Mouse (Mus musculus) limb, embryonic 15.5 days (tissue): ENCODE measurements around the gene Rsph1. TPM values are rescaled to one million over a fixed set of nuclear protein-coding genes. Genes with fewer than 3 reads are reported as not detected.

Source experiments
- ATAC-seq: fragments of 200-750 bp; cut with Nextera tagmentation; 2 replicates; pipeline ENCODE4 v1.8.0; 2017; ENCODE audit warnings: low read depth, moderate TSS enrichment; ENCODE audit not compliant: insufficient number of reproducible peaks, low FRiP score, low TSS enrichment
- H3K27ac ChIP-seq: fragments of 300-500 bp; sonication (generic); 2 replicates; pipeline ENCODE4 v1.5.1; 2015; ENCODE audit warnings: moderate library complexity, mild to moderate bottlenecking, inconsistent platforms
- H3K27me3 ChIP-seq: fragments of 300-500 bp; sonication (generic); 2 replicates; pipeline ENCODE4 v1.6.1; 2015; ENCODE audit warnings: inconsistent platforms
- H3K36me3 ChIP-seq: fragments of 300-500 bp; sonication (generic); 2 replicates; pipeline ENCODE4 v1.6.1; 2015; ENCODE audit warnings: inconsistent platforms
- H3K4me1 ChIP-seq: fragments of 300-500 bp; sonication (generic); 2 replicates; pipeline ENCODE4 v1.6.1; 2015; ENCODE audit warnings: inconsistent platforms
- H3K4me2 ChIP-seq: fragments of 300-500 bp; sonication (generic); 2 replicates; pipeline ENCODE4 v1.6.1; 2015; ENCODE audit warnings: mild to moderate bottlenecking, inconsistent platforms
- H3K4me3 ChIP-seq: fragments of 300-500 bp; sonication (generic); 2 replicates; pipeline ENCODE4 v1.5.1; 2015; ENCODE audit warnings: mild to moderate bottlenecking, inconsistent platforms
- H3K9ac ChIP-seq: fragments of 300-500 bp; sonication (generic); 2 replicates; pipeline ENCODE4 v1.6.1; 2015; ENCODE audit warnings: inconsistent platforms
- H3K9me3 ChIP-seq: fragments of 300-500 bp; sonication (generic); 2 replicates; pipeline ENCODE4 v1.6.1; 2016; ENCODE audit warnings: inconsistent platforms
- WGBS: fragments of 180-500 bp; shearing (Covaris S2); methylation state at CpG from one replicate; pipeline ENCODE4 v1.1.7; 2015; 5-methylcytosine and 5-hydroxymethylcytosine counted together
- polyA plus RNA-seq: library from polyadenylated mRNA; unstranded; fragments of >200 nt; fragmentation: Nextera tagmentation; extraction: Ambion mirVana; gene quantifications from 2 replicates; pipeline ENCODE4 v1.2.1, GENCODE M21; 2015

Gene Rsph1
- polyA plus RNA-seq, 1 experiment from 2014 or later = 0.70 TPM

DNA sequence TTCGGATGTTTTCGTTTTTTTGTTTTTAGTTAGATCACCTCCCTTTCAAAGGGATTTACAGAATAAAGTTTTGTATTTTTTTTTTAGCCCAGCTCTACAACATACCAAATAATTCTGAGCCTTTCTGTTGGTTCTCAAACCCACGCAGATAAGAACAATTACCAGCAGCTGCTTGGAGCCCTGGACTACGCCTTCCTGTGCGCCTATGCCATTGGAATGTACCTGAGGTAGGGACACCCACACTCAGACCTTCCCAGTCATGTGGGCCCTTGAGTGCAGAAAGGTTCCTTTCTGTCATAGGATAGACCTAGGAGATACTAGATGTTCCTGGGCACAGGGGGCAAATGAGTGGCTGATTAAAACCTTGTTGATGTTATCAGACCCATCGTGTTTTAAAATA lies 38.8 kb upstream of the Rsph1 start:
- Histone ChIP-seq H3K4me3 (no peak overlapping the region), H3K4me2 (no peak overlapping the region), H3K27me3 (no peaks in the 10 kb centered on the region), H3K9ac (no peak overlapping the region), H3K9me3 (no peaks in the 10 kb centered on the region), H3K4me1 (0 out of 2 replicates have a peak, but pooled peaks cover 3% of the 10 kb centered on the region), H3K36me3 (no peaks in the 10 kb centered on the region), H3K27ac (no peak overlapping the region)
- no peak for ATAC-seq
- 75% methylated on average over 6 of the region's 6 CpGs for WGBS

GRCm38 (mm10) chr17:31315046-31315792 lies 38.0 kb upstream of the Rsph1 start:
- no peaks in the 10 kb centered on the region for H3K9me3 ChIP-seq
- H3K9ac ChIP-seq = no peak overlapping the region
- H3K4me2 ChIP-seq = no peak overlapping the region
- H3K27ac ChIP-seq = no peak overlapping the region
- H3K36me3 ChIP-seq = no peaks in the 10 kb centered on the region
- no peak overlapping the region for H3K4me3 ChIP-seq
- 53% methylated on average over 13 of the region's 13 CpGs for WGBS
- 0 out of 2 replicates have a peak, but pooled peaks cover 3% of the 10 kb centered on the region for H3K4me1 ChIP-seq
- no peaks in the 10 kb centered on the region for H3K27me3 ChIP-seq
- no peak for ATAC-seq

GRCm38 (mm10) chr17:31312648-31313047 lies 35.5 kb upstream of the Rsph1 start:
- H3K27ac ChIP-seq = no peak overlapping the region
- no peaks in the 10 kb centered on the region for H3K9me3 ChIP-seq
- peaks cover 6% of the 10 kb centered on the region; the same call in 1 of the 2 replicates for H3K4me1 ChIP-seq
- 82% methylated on average over 10 of the region's 10 CpGs for WGBS
- H3K27me3 ChIP-seq = no peaks in the 10 kb centered on the region
- H3K4me3 ChIP-seq = no peak overlapping the region
- ATAC-seq = no peak
- H3K36me3 ChIP-seq = no peaks in the 10 kb centered on the region
- H3K4me2 ChIP-seq = no peak overlapping the region
- H3K9ac ChIP-seq = no peak overlapping the region

- no peak overlapping the region for H3K27ac ChIP-seq
- WGBS = 76% methylated on average over 9 of the region's 9 CpGs
- no peak overlapping the region for H3K9ac ChIP-seq
- H3K36me3 ChIP-seq = no peaks in the 10 kb centered on the region
- peaks cover 6% of the 10 kb centered on the region; the same call in 1 of the 2 replicates for H3K4me1 ChIP-seq
- H3K9me3 ChIP-seq = no peaks in the 10 kb centered on the region
- no peak for ATAC-seq
- no peak overlapping the region for H3K4me2 ChIP-seq
- H3K4me3 ChIP-seq = no peak overlapping the region
- H3K27me3 ChIP-seq = no peaks in the 10 kb centered on the region
Measured at GRCm38 (mm10) chr17:31311047-31311446, 33.9 kb upstream of the Rsph1 start.

DNA sequence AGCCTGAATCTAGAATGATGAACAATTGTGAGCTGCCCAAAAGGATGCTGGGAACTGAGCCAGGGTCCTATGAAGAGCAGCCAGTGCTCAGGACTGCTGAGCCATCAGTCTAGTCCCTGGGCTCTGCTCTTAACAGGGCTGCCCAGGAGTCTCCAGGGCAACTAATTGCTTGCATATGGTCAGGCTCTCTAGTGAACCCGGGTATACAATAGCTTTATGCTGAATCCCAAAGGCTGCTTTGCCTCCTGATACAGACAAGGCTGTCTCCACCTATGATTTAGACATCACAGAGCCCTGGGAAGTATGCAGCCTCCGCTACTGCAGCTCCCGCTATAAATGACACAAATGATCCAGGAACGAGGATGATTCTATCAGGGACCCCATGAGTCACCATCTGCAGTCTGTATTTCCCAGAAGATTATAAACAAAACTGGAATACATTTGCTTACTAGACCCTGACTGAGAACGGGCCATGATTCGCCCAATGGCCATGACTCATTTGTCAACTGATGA lies 32.2 kb upstream of the Rsph1 start:
- no peak overlapping the region for H3K27ac ChIP-seq
- WGBS = 31% methylated on average over 6 of the region's 6 CpGs

GRCm38 (mm10) chr17:31308291-31308816 lies 31.2 kb upstream of the Rsph1 start:
- H3K9me3 ChIP-seq = no peaks in the 10 kb centered on the region
- H3K4me3 ChIP-seq = no peak overlapping the region
- no peak overlapping the region for H3K27ac ChIP-seq
- H3K36me3 ChIP-seq = no peaks in the 10 kb centered on the region
- no peak overlapping the region for H3K9ac ChIP-seq
- no peak for ATAC-seq
- no peaks in the 10 kb centered on the region for H3K27me3 ChIP-seq
- H3K4me2 ChIP-seq = no peak overlapping the region
- 91% methylated on average over 7 of the region's 7 CpGs for WGBS
- peaks cover 7% of the 10 kb centered on the region for H3K4me1 ChIP-seq

More for the DNA sequence above, 32.2 kb upstream of the Rsph1 start:
- Histone ChIP-seq H3K9me3 (no peaks in the 10 kb centered on the region), H3K4me2 (no peak overlapping the region), H3K4me3 (no peak overlapping the region), H3K27me3 (no peaks in the 10 kb centered on the region), H3K4me1 (peaks cover 7% of the 10 kb centered on the region), H3K9ac (no peak overlapping the region), H3K36me3 (no peaks in the 10 kb centered on the region)
- ATAC-seq = no peak

DNA sequence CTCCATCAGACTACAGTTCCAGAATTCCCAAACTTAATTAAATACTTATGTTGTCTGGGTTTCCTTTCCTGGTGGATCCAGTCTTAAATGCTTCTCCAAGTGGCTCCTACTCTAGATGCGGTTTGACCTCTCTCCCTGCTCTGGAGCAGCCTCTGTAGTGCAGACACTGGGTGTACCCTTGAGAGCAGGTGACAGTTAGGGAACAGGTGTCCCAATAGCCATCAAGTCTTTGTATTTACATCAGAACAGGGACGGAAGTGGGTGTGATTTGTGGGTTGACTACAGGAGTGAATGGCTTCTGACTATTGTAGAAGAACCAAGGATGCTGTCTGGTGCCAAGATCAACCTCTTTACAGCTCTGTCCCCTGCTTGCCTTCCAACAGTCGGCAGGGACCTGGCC lies 30.6 kb upstream of the Rsph1 start:
- Histone ChIP-seq H3K4me2 (no peak overlapping the region), H3K36me3 (no peaks in the 10 kb centered on the region), H3K9me3 (no peaks in the 10 kb centered on the region), H3K27ac (no peak overlapping the region), H3K27me3 (no peaks in the 10 kb centered on the region), H3K4me3 (no peak overlapping the region), H3K4me1 (peaks cover 7% of the 10 kb centered on the region), H3K9ac (no peak overlapping the region)
- 65% methylated on average over 3 of the region's 3 CpGs for WGBS
- ATAC-seq = no peak

DNA sequence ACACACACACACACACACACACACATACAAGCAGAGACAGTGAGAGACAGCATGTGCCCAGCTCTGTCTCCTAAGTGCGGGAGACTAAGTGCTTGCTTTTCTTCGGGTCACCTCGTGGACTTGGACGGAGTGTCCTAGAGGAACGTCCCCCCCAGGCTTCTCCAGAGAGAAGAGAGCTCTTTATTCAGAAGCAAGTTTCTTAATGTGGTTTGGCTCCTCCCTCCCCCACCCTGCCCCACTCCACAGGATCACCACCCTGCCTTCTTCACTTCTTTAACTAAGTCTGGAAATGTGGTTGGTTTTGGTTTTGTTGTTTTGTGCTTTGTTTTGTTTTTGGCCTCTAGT lies 28.6 kb upstream of the Rsph1 start:
- no peaks in the 10 kb centered on the region for H3K9me3 ChIP-seq
- peaks cover 7% of the 10 kb centered on the region for H3K4me1 ChIP-seq
- H3K36me3 ChIP-seq = no peaks in the 10 kb centered on the region
- H3K4me3 ChIP-seq = no peak overlapping the region
- ATAC-seq = no peak
- no peak overlapping the region for H3K27ac ChIP-seq
- no peak overlapping the region for H3K9ac ChIP-seq
- no peak overlapping the region for H3K4me2 ChIP-seq
- 47% methylated on average over 5 of the region's 5 CpGs for WGBS
- H3K27me3 ChIP-seq = no peaks in the 10 kb centered on the region

DNA sequence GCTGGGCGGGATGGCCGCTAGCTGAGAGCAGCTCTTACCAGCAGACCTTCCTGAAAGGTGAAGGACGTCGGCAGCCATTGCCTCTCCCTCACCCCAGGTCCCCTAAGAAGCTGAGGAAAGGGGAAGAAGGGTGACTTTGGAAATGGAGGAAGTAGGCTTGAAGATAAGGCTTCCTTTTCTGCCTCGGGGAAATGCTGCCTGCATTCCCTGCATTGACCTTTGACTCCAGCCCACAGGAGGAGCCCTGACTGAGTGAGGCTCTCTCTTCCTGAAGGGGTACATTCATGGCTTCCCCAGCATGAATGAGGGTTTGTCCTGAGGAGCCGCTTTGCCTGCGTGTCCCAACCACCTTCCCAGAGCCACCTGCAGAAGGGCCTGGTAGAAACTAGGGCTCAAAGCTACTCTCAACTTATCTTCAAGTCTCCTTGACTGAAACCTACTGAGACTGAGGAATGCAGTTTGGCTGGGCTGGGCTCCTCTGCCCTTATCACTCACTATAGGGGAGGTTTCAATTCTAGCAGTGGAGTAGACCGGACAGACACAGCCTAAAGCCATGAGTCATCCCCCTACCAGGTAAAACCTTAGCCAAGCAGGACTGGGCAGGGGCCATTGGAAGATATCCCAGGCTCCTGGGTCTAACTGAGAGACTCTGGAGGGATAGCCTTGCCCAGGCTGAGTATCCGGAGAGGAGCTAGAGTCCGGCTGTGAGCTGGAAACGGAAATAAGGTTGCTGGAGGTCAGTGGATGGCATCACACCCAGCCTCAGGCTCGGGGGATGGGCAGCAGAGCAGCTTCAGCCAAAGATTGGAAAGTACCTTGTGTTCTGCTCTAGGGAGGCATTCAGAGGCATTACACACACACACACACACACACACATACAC lies 28.0 kb upstream of the Rsph1 start:
- Histone ChIP-seq H3K36me3 (no peaks in the 10 kb centered on the region), H3K4me1 (peaks cover 7% of the 10 kb centered on the region), H3K4me3 (no peak overlapping the region), H3K9me3 (no peaks in the 10 kb centered on the region), H3K9ac (no peak overlapping the region), H3K4me2 (no peak overlapping the region), H3K27me3 (no peaks in the 10 kb centered on the region), H3K27ac (peak overlapping the region; percentile 48; the same call in 1 of the 2 replicates)
- no peak for ATAC-seq
- 47% methylated on average over 12 of the region's 12 CpGs for WGBS

GRCm38 (mm10) chr17:31303401-31303800 lies 26.2 kb upstream of the Rsph1 start:
- Histone ChIP-seq H3K4me1 (peaks cover 4% of the 10 kb centered on the region), H3K36me3 (no peaks in the 10 kb centered on the region), H3K9me3 (no peaks in the 10 kb centered on the region), H3K4me2 (no peak overlapping the region), H3K27me3 (no peaks in the 10 kb centered on the region), H3K27ac (no peak overlapping the region), H3K4me3 (no peak overlapping the region), H3K9ac (no peak overlapping the region)
- 84% methylated on average over 4 of the region's 4 CpGs for WGBS
- ATAC-seq = no peak

DNA sequence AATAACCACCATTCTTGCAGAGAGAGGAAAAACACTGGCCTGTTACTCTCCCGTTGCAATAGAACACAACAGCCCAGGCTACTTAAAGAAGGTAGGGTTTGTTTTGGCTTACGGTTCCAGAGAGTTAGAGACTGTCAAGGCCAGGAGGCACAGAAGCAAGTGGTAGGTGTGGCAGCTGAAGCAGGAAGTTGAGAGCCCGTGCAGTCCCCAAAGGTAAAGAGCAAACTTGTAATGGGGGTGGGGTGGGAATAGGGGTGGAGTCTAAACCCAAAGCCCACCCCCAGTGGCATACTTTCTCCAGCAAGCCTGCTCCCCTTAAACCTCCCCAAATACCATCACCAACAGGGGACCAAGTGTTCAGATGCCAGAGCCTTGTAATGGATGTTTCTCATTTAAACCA lies 23.6 kb upstream of the Rsph1 start:
- 54% methylated on average over 3 of the region's 3 CpGs for WGBS
- no peak overlapping the region for H3K9ac ChIP-seq
- no peaks in the 10 kb centered on the region for H3K9me3 ChIP-seq
- H3K4me2 ChIP-seq = no peak overlapping the region
- peaks cover 24% of the 10 kb centered on the region for H3K4me1 ChIP-seq
- H3K4me3 ChIP-seq = no peak overlapping the region
- H3K36me3 ChIP-seq = no peaks in the 10 kb centered on the region
- peaks cover 17% of the 10 kb centered on the region for H3K27me3 ChIP-seq
- H3K27ac ChIP-seq = no peak overlapping the region
- ATAC-seq = no peak

GRCm38 (mm10) chr17:31299981-31300380 lies 22.8 kb upstream of the Rsph1 start:
- 81% methylated on average over 4 of the region's 4 CpGs for WGBS
- no peaks in the 10 kb centered on the region for H3K9me3 ChIP-seq

More at GRCm38 (mm10) chr17:31299981-31300380, 22.8 kb upstream of the Rsph1 start:
- Histone ChIP-seq H3K36me3 (no peaks in the 10 kb centered on the region), H3K4me2 (no peak overlapping the region), H3K4me1 (peaks cover 27% of the 10 kb centered on the region), H3K27me3 (peaks cover 24% of the 10 kb centered on the region), H3K4me3 (no peak overlapping the region), H3K9ac (no peak overlapping the region), H3K27ac (no peak overlapping the region)
- no peak for ATAC-seq
